Mouse (Mus musculus) hindbrain, embryonic 14.5 days (tissue): ENCODE results near the gene B3gat2. TPM values are rescaled to one million over a fixed set of nuclear protein-coding genes. Genes with fewer than 3 reads are reported as not detected.

Source experiments
- ATAC-seq: fragments of 200-750 bp; cut with Nextera tagmentation; 2 replicates; pipeline ENCODE4 v1.8.0; 2017; ENCODE audit warnings: moderate number of reproducible peaks, mild to moderate bottlenecking, moderate TSS enrichment, moderate library complexity; ENCODE audit not compliant: low FRiP score
- DNase-seq: peaks from one replicate; pipeline ENCODE4 v3.0.0-alpha.2; 2015; ENCODE audit warnings: low spot score
- H3K27ac ChIP-seq: fragments of 300-500 bp; sonication (generic); 2 replicates; pipeline ENCODE4 v1.5.1; 2014; ENCODE audit warnings: mild to moderate bottlenecking, moderate library complexity
- H3K27me3 ChIP-seq: fragments of 300-500 bp; sonication (generic); 2 replicates; pipeline ENCODE4 v1.6.1; 2014; ENCODE audit warnings: mild to moderate bottlenecking, low read length, mixed read lengths; ENCODE audit not compliant: control insufficient read depth, insufficient read depth
- H3K36me3 ChIP-seq: fragments of 300-500 bp; sonication (generic); replicated peaks from 2 replicates; pipeline ENCODE4 v1.6.1; 2014; ENCODE audit not compliant: control insufficient read depth, insufficient read depth
- H3K4me1 ChIP-seq: fragments of 300-500 bp; sonication (generic); replicated peaks from 2 replicates; pipeline ENCODE4 v1.6.1; 2014; ENCODE audit warnings: antibody characterized with exemption, low read length, mixed read lengths; ENCODE audit not compliant: control insufficient read depth, insufficient read depth
- H3K4me2 ChIP-seq: fragments of 300-500 bp; sonication (generic); replicated peaks from 2 replicates; pipeline ENCODE4 v1.6.1; 2014; ENCODE audit warnings: mild to moderate bottlenecking, moderate library complexity
- H3K4me3 ChIP-seq: fragments of 300-500 bp; sonication (generic); replicated peaks from 2 replicates; pipeline ENCODE4 v1.5.1; 2014; ENCODE audit warnings: mild to moderate bottlenecking, low read length
- H3K9ac ChIP-seq: fragments of 300-500 bp; sonication (generic); 2 replicates; pipeline ENCODE4 v1.6.1; 2014
- H3K9me3 ChIP-seq: fragments of 300-500 bp; sonication (generic); 2 replicates; pipeline ENCODE4 v1.6.1; 2016; ENCODE audit warnings: low read length; ENCODE audit not compliant: control insufficient read depth
- WGBS: fragments of 180-500 bp; shearing (Covaris S2); extraction: QIAGEN DNeasy Blood & Tissue Kit; methylation state at CpG from one replicate; pipeline ENCODE4 v1.1.7; 2014; 5-methylcytosine and 5-hydroxymethylcytosine counted together
- polyA plus RNA-seq: library from polyadenylated mRNA; unstranded; fragments of >200 nt; fragmentation: Nextera tagmentation; extraction: Ambion mirVana; gene quantifications from 2 replicates; pipeline ENCODE4 v1.2.1, GENCODE M21; 2014

B3gat2 gene
- polyA plus RNA-seq, 1 experiment from 2014 or later: 23.8 TPM

GRCm38 (mm10) chr1:23855623-23856022 lies 94.1 kb downstream of the B3gat2 start:
- H3K4me2 ChIP-seq: no peak overlapping the region
- no peak overlapping the region for H3K27ac ChIP-seq
- ATAC-seq: no peak
- H3K27me3 ChIP-seq: no peaks in the 10 kb centered on the region
- no peaks in the 10 kb centered on the region for H3K4me1 ChIP-seq
- no peak overlapping the region for H3K9ac ChIP-seq
- no peak for DNase-seq
- H3K9me3 ChIP-seq: no peaks in the 10 kb centered on the region
- no peak overlapping the region for H3K4me3 ChIP-seq
- WGBS: 90% methylated on average over 3 of the region's 3 CpGs
- H3K36me3 ChIP-seq: peaks cover 52% of the 10 kb centered on the region

GRCm38 (mm10) chr1:23860944-23861343 lies 99.4 kb downstream of the B3gat2 start:
- Histone ChIP-seq H3K27me3 (no peaks in the 10 kb centered on the region), H3K9ac (no peak overlapping the region), H3K4me3 (no peak overlapping the region), H3K36me3 (peaks cover 37% of the 10 kb centered on the region), H3K4me1 (no peaks in the 10 kb centered on the region), H3K4me2 (no peak overlapping the region), H3K9me3 (no peaks in the 10 kb centered on the region), H3K27ac (no peak overlapping the region)
- 94% methylated on average over 2 of the region's 2 CpGs for WGBS
- ATAC-seq (no peak), DNase-seq (no peak)

GRCm38 (mm10) chr1:23865566-23865965 lies 104.0 kb downstream of the B3gat2 start:
- Histone ChIP-seq H3K9ac (no peak overlapping the region), H3K4me1 (no peaks in the 10 kb centered on the region), H3K4me2 (no peak overlapping the region), H3K27me3 (no peaks in the 10 kb centered on the region), H3K27ac (no peak overlapping the region), H3K9me3 (no peaks in the 10 kb centered on the region), H3K36me3 (peaks cover 16% of the 10 kb centered on the region), H3K4me3 (no peak overlapping the region)
- DNase-seq (no peak), ATAC-seq (no peak)
- 96% methylated on average over 7 of the region's 7 CpGs for WGBS

- no peaks in the 10 kb centered on the region for H3K4me1 ChIP-seq
- no peak overlapping the region for H3K27ac ChIP-seq
- WGBS: 36% methylated on average over 2 of the region's 2 CpGs
- no peak overlapping the region for H3K4me3 ChIP-seq
- no peak for DNase-seq
- H3K9ac ChIP-seq: no peak overlapping the region
- H3K4me2 ChIP-seq: no peak overlapping the region
- no peaks in the 10 kb centered on the region for H3K9me3 ChIP-seq
- ATAC-seq: no peak
- H3K27me3 ChIP-seq: no peaks in the 10 kb centered on the region
- H3K36me3 ChIP-seq: peaks cover 22% of the 10 kb centered on the region
These were observed 105.9 kb downstream of the B3gat2 start for GRCm38 (mm10) chr1:23867350-23867862.

- Histone ChIP-seq H3K27me3 (no peaks in the 10 kb centered on the region), H3K4me2 (no peak overlapping the region), H3K4me3 (no peak overlapping the region), H3K4me1 (no peaks in the 10 kb centered on the region), H3K27ac (no peak overlapping the region), H3K9me3 (no peaks in the 10 kb centered on the region), H3K9ac (no peak overlapping the region), H3K36me3 (peaks cover 39% of the 10 kb centered on the region)
- DNase-seq (no peak), ATAC-seq (no peak)
- 100% methylated on average over 1 of the region's 1 CpGs for WGBS
These were observed 110.6 kb downstream of the B3gat2 start for GRCm38 (mm10) chr1:23872194-23872593.

GRCm38 (mm10) chr1:23882681-23883080 lies 121.1 kb downstream of the B3gat2 start:
- Histone ChIP-seq H3K9me3 (no peaks in the 10 kb centered on the region), H3K27me3 (no peaks in the 10 kb centered on the region), H3K4me2 (no peak overlapping the region), H3K36me3 (no peaks in the 10 kb centered on the region), H3K4me1 (no peaks in the 10 kb centered on the region), H3K9ac (no peak overlapping the region), H3K27ac (no peak overlapping the region), H3K4me3 (no peak overlapping the region)
- DNase-seq: no peak
- WGBS: 98% methylated on average over 1 of the region's 1 CpGs
- ATAC-seq: no peak

GRCm38 (mm10) chr1:23884087-23884668 lies 122.6 kb downstream of the B3gat2 start:
- no peak overlapping the region for H3K27ac ChIP-seq
- ATAC-seq: no peak
- H3K27me3 ChIP-seq: no peaks in the 10 kb centered on the region
- H3K4me1 ChIP-seq: no peaks in the 10 kb centered on the region
- H3K9ac ChIP-seq: no peak overlapping the region
- H3K36me3 ChIP-seq: no peaks in the 10 kb centered on the region
- H3K4me3 ChIP-seq: no peak overlapping the region
- H3K4me2 ChIP-seq: no peak overlapping the region
- WGBS: 96% methylated on average over 2 of the region's 2 CpGs
- no peak for DNase-seq
- H3K9me3 ChIP-seq: no peaks in the 10 kb centered on the region

GRCm38 (mm10) chr1:23884914-23885313 lies 123.4 kb downstream of the B3gat2 start:
- ATAC-seq: no peak
- DNase-seq: no peak
- no peak overlapping the region for H3K9ac ChIP-seq
- H3K36me3 ChIP-seq: no peaks in the 10 kb centered on the region
- H3K27ac ChIP-seq: no peak overlapping the region
- no peaks in the 10 kb centered on the region for H3K4me1 ChIP-seq
- no peaks in the 10 kb centered on the region for H3K27me3 ChIP-seq
- no peaks in the 10 kb centered on the region for H3K9me3 ChIP-seq
- 73% methylated on average over 7 of the region's 7 CpGs for WGBS
- H3K4me2 ChIP-seq: no peak overlapping the region
- H3K4me3 ChIP-seq: no peak overlapping the region

- Histone ChIP-seq H3K27me3 (no peaks in the 10 kb centered on the region), H3K4me3 (no peak overlapping the region), H3K36me3 (no peaks in the 10 kb centered on the region), H3K9ac (no peak overlapping the region), H3K27ac (no peak overlapping the region), H3K9me3 (no peaks in the 10 kb centered on the region), H3K4me1 (no peaks in the 10 kb centered on the region), H3K4me2 (no peak overlapping the region)
- WGBS: 71% methylated on average over 1 of the region's 1 CpGs
- DNase-seq: no peak
- no peak for ATAC-seq
These were observed 130.5 kb downstream of the B3gat2 start for GRCm38 (mm10) chr1:23892072-23892471.
